Mouse (Mus musculus): ENCODE results near the gene Cep112. TPM values are rescaled to one million over a fixed set of nuclear protein-coding genes. Genes with fewer than 3 reads are reported as not detected.

Gene Cep112
- polyA plus RNA-seq, 1 experiment, result not detected

DNA sequence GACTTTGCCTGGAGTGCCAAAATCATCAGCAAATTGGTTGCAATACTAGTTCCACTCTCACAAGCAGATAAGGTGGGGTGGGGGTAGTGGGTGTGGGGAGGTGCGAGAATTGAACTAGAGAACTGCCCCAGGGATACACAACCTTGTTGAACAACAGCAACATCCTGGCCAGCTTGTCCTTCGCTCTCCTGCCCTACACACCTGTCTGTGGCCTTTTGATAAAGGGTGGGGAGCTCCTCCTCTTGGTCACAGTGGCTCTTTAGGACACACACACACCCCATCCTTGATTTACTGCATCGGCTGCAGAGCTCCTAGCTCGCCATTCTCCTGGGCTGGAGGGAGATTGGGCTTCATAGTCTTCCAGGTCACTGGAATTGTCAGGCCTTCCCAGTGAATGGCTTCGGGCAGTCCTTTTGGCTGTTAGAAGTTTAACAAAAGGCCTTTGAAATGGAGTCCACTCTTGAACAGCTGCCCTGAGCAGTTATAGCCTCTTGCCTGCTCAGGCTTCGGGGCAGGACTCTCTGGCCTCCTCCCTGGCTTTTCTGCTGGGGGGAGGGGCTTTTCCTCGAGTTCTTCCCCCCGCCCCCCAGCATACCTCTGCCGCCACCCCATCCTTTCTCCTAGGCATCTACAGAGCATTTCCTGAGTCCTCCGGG, 469.0 kb downstream of the Cep112 start:
- no peaks in the 10 kb centered on the region for H3K36me3 ChIP-seq (ENCODE audit: control insufficient read depth)
- peaks cover 24% of the 10 kb centered on the region for H3K27me3 ChIP-seq (ENCODE audit: control insufficient read depth)
- TF ChIP-seq GATA1 (IDR thresholded peaks at IDR 0.05; ENCODE audit: low read length) (no peak), TAL1 (IDR thresholded peaks at IDR 0.05; ENCODE audit: low read length) (no peak)
- H3K4me1 ChIP-seq (ENCODE audit: control insufficient read depth), result no peaks in the 10 kb centered on the region
- H3K4me3 ChIP-seq (replicated peaks), result no peak overlapping the region
- no peaks in the 10 kb centered on the region for H3K9me3 ChIP-seq (ENCODE audit: control insufficient read depth, low read length)

DNA sequence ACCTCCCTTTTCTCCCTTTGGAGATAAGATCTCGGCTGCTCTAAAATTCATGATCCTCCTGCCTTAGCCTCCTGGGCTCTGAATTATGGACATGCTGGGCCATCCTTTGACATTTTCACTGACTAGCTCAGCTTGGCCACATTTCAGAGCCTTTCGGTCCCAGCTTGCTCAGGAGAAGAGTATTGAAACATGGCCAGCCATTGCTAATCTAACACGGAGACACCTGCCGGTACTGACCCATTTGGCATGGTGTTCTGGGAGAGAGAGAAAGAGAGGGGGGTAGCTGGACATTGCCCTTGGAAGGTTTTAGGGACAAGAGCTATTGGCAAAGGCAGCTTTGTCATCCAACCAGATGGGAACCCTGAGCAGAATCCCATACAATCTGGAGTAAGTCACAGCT, 472.0 kb downstream of the Cep112 start:
- H3K9me3 ChIP-seq (ENCODE audit: control insufficient read depth, low read length), result no peaks in the 10 kb centered on the region

DNA sequence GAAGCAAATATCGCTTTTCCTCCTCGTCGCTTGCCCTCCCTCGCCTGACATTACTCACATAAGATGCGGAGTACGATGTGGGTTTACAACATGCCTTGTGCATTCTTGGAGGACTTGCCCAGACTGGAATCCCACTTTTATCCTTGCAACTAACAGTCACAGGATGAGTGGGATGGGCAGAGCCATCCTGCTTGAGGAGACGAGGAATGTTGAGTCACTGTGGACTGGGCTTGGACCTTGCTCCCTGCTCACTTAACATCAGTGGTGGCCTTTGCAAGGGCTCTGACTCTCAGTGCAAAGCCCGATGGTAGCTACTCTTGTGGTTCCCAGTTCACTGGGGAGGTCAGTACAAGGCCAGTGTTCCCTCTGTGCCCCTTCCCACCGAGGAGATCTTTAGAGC, 473.1 kb downstream of the Cep112 start:
- Histone ChIP-seq H3K4me3 (replicated peaks) (no peak overlapping the region), H3K9me3 (ENCODE audit: control insufficient read depth, low read length) (no peaks in the 10 kb centered on the region), H3K36me3 (ENCODE audit: control insufficient read depth) (no peaks in the 10 kb centered on the region), H3K4me1 (ENCODE audit: control insufficient read depth) (no peaks in the 10 kb centered on the region), H3K27me3 (ENCODE audit: control insufficient read depth) (peaks cover 5% of the 10 kb centered on the region)
- TF ChIP-seq GATA1 (IDR thresholded peaks at IDR 0.05; ENCODE audit: low read length) (no peak), TAL1 (IDR thresholded peaks at IDR 0.05; ENCODE audit: low read length) (no peak)

More for the DNA sequence above, 472.0 kb downstream of the Cep112 start:
- peaks cover 12% of the 10 kb centered on the region for H3K27me3 ChIP-seq (ENCODE audit: control insufficient read depth)
- no peaks in the 10 kb centered on the region for H3K36me3 ChIP-seq (ENCODE audit: control insufficient read depth)
- no peaks in the 10 kb centered on the region for H3K4me1 ChIP-seq (ENCODE audit: control insufficient read depth)
- TF ChIP-seq TAL1 (IDR thresholded peaks at IDR 0.05; ENCODE audit: low read length) (no peak), GATA1 (IDR thresholded peaks at IDR 0.05; ENCODE audit: low read length) (no peak)
- no peak overlapping the region for H3K4me3 ChIP-seq (replicated peaks)

DNA sequence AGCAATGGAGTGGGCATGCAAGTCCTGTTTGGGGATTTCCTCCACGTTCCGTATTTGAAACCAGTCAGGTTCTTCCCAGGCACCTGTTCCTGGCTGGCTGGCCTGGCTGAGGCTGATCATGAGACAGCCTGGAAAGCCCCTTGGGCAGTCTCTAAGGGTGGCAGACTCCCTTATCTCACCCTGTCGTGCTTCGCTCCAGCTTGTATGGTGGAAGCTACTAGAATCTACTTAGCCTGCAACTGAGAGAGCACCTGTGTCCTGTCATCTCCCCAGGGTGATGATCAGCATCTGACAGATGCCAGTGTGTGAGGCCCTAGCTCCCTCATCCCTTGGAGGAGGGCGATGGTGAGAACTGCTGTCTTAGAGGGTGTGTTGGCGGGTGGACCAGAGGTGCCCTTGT, 473.5 kb downstream of the Cep112 start:
- Histone ChIP-seq H3K4me3 (replicated peaks) (no peak overlapping the region), H3K9me3 (ENCODE audit: control insufficient read depth, low read length) (no peaks in the 10 kb centered on the region), H3K36me3 (ENCODE audit: control insufficient read depth) (no peaks in the 10 kb centered on the region), H3K27me3 (ENCODE audit: control insufficient read depth) (peaks cover 1% of the 10 kb centered on the region), H3K4me1 (ENCODE audit: control insufficient read depth) (no peaks in the 10 kb centered on the region)
- TF ChIP-seq GATA1 (IDR thresholded peaks at IDR 0.05; ENCODE audit: low read length), result no peak
- no peak for TF ChIP-seq TAL1 (IDR thresholded peaks at IDR 0.05; ENCODE audit: low read length)

DNA sequence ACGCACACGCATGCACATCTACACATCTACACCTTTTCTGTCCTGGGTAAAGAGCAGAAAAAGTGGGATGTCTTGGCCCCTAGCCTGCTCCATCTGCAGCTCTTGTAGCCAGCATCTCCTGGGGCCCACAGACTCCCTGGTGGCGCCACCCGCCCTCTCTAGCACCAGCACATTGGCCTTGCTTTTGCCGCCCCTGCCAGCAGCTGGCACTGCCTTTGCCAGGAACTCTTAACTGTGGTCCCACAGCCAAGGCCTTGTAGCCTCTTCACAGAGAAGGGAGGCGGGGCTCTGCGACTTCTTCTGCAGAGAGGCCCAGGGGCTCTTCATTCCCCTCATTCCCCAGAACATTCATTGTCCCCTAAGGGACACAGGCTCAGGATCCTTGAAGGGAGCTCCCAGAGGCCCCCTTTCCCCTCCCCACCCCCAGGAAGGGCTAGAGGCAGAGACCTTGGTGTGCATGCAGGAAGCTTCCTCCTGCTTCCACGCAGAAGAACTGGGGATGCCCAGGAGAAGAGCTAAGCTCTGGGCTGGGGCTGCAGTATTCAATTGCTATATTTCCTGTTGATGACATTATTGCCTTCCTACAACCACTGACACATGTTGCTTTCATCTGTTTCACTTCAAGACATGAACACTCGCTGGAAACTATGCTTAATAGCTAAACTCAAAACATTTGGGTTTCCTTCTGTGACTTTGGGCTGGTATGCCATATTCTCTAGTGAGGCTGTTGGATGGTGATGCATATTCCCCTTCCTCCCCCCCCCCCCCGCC, 475.9 kb downstream of the Cep112 start:
- TF ChIP-seq GATA1 (IDR thresholded peaks at IDR 0.05; ENCODE audit: low read length), result no peak
- TF ChIP-seq TAL1 (IDR thresholded peaks at IDR 0.05; ENCODE audit: low read length), result no peak
- no peak overlapping the region for H3K4me3 ChIP-seq (replicated peaks)
- no peaks in the 10 kb centered on the region for H3K4me1 ChIP-seq (ENCODE audit: control insufficient read depth)
- H3K36me3 ChIP-seq (ENCODE audit: control insufficient read depth), result no peaks in the 10 kb centered on the region
- no peaks in the 10 kb centered on the region for H3K27me3 ChIP-seq (ENCODE audit: control insufficient read depth)
- no peaks in the 10 kb centered on the region for H3K9me3 ChIP-seq (ENCODE audit: control insufficient read depth, low read length)

DNA sequence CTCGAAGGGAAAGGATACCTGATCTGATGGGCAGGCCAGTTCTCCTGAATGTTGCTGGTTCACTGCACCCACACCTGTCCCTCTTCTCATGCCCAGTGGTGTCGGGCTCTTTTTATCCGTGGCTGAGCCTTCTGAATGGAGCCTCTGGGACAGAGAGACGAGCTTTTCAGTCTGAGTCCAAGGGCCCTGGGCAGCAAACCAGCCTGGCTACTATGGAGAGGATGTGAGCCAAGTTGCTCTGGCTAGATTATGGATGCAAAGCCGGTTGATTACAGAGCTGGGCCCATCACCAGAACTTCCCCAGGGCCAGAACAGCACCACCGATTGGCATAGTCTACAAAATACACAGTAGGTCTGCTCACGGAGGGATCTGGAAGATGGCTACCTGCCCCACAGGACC, 476.7 kb downstream of the Cep112 start:
- Histone ChIP-seq H3K4me3 (replicated peaks) (no peak overlapping the region), H3K4me1 (ENCODE audit: control insufficient read depth) (no peaks in the 10 kb centered on the region), H3K27me3 (ENCODE audit: control insufficient read depth) (no peaks in the 10 kb centered on the region), H3K36me3 (ENCODE audit: control insufficient read depth) (no peaks in the 10 kb centered on the region), H3K9me3 (ENCODE audit: control insufficient read depth, low read length) (no peaks in the 10 kb centered on the region)
- TF ChIP-seq TAL1 (IDR thresholded peaks at IDR 0.05; ENCODE audit: low read length) (no peak), GATA1 (IDR thresholded peaks at IDR 0.05; ENCODE audit: low read length) (no peak)

DNA sequence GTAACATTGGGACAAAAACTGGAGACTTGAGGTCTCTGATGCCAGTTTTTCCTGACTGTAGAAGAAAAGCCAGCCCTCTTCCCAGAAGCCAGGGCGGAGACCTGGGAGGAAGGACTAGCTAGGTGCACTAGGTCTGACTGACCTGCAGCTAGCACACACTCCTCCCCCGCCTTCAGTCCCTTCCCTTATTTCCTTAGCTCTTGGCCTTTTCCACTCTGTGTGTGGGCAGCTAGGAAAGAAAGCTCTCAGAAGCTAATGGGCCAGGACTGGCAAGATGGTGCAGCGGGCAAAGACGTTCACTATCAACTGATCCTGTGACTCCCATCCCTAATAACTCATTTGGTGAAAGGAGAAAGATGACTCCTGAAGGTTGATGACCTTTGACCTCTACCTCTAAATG, 477.3 kb downstream of the Cep112 start:
- H3K9me3 ChIP-seq (ENCODE audit: control insufficient read depth, low read length), result no peaks in the 10 kb centered on the region
- no peak for TF ChIP-seq GATA1 (IDR thresholded peaks at IDR 0.05; ENCODE audit: low read length)
- TF ChIP-seq TAL1 (IDR thresholded peaks at IDR 0.05; ENCODE audit: low read length), result no peak
- H3K4me1 ChIP-seq (ENCODE audit: control insufficient read depth), result no peaks in the 10 kb centered on the region
- no peaks in the 10 kb centered on the region for H3K36me3 ChIP-seq (ENCODE audit: control insufficient read depth)
- H3K27me3 ChIP-seq (ENCODE audit: control insufficient read depth), result no peaks in the 10 kb centered on the region
- no peak overlapping the region for H3K4me3 ChIP-seq (replicated peaks)

DNA sequence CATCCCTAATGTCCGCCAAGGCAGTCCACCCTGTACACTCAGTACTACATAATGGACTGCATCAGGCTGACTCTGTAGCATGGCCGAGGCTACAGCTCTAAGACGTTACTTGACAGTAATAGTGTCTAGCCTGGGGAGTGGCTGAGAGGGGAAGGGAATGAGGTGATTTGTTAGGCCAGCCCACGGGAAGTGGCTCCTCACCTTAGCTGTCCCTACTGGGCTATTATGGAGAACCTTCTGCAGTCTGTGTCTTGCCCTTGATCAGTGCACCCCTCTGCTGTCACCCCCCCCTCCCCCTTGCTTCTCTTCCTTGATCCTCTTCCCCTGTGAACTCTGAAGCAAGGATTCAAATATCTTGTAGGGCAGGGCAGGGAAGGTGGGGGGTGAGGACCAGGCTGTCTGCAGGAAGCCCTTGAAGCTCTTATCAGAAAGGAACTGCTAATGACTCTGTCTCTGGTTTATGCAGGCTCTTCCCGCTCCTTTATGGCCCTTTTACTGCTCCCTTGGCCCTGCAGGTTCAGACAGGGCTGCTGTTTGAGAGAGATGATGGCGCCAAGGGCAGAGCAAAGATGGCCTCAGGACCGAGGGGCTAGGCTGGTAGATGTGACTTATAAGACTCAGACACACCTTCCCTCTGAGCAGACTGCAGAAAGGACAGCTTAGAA, 481.7 kb downstream of the Cep112 start:
- H3K4me3 ChIP-seq (replicated peaks), result no peak overlapping the region
- H3K27me3 ChIP-seq (ENCODE audit: control insufficient read depth), result peaks cover 26% of the 10 kb centered on the region
- TF ChIP-seq GATA1 (IDR thresholded peaks at IDR 0.05; ENCODE audit: low read length) (no peak), TAL1 (IDR thresholded peaks at IDR 0.05; ENCODE audit: low read length) (no peak)
- H3K9me3 ChIP-seq (ENCODE audit: control insufficient read depth, low read length), result no peaks in the 10 kb centered on the region
- no peaks in the 10 kb centered on the region for H3K36me3 ChIP-seq (ENCODE audit: control insufficient read depth)
- peaks cover 8% of the 10 kb centered on the region for H3K4me1 ChIP-seq (ENCODE audit: control insufficient read depth)

Measured in erythroblast, embryonic 14.5 days (primary cell).